Mouse (Mus musculus) layer of hippocampus, adult 11-12 months (tissue): ENCODE data around the gene Nfkbiz.
A peak's percentile ranks its signal among the peaks of the same experiment; 100 is the strongest.

Source experiments
- DNase-seq: peaks from one replicate; pipeline ENCODE4 v3.0.0; 2022; ENCODE audit warnings: low spot score

Nfkbiz gene

DNA sequence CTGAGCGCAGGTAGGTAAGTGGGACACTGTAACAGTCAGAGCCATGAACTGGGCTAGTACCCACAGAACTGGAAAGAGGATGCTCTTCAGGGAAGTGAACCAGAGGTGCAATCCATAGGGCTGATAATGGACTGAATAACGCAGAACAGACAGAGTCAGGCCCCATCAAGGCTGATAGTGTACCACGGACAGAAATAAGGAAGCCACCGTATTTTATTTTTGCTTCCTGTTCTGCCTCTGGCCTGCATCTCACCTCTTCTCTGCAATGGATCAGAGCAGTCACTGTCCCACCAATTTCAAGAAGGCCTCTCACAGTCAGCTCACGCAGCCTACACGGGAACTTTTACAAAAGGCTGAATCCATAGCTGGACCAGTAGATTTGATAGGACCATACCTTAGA lies 6.7 kb downstream of the Nfkbiz start:
- DNase-seq: no peak

DNA sequence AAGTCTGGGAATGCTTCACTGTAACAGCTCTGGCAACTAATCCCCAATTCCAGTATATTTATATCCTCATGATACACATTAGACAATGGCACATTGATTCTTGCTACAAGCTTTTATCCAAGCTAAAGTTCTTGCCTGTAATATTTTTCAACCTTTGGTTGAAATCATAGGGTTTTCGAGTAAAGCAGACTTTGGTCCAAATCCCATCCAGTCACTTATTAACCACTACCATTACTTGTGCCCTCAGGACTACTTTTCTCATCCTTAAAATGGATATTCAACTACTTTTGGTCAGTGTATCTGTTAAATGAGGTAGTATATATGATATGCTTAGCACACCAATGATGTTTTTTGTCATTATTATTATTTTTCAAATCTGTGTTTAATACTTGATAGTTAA lies 7.2 kb downstream of the Nfkbiz start:
- no peak for DNase-seq

DNA sequence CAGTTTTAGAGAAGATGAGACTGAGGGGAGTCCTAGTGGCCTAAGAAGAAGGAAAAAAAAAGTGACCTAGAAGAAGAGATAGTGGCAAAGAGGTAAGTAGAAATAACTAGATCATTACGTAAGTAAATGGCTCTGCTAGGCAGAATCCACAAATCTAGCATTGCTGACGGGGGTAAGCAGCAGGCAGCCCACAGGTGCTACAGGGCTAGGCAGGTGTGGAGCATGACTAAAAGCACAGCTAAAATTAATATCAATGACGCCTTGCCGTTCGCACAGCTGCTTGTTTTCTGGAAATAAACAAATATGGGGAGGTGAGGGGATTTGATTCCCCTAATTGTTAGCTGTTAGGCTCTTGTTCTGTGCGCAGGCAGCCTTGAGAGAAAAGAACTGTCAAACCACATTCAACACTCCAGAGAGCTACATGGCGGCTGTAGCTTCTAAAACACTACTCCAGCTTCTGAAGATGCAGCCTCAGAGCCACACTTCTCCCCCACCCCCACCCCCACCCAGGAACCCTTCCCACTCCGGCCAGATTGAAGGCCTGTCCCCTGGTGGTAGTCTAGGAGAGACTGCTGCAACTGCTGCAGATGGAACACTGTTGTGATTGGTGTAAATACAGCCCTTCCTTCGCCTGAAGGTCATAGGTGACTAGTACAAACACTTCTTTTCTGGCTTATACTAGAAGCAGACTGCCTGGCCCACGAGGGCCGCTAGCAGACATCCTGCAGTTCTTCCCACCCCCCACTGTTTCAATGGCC lies 15.1 kb downstream of the Nfkbiz start:
- DNase-seq: no peak

DNA sequence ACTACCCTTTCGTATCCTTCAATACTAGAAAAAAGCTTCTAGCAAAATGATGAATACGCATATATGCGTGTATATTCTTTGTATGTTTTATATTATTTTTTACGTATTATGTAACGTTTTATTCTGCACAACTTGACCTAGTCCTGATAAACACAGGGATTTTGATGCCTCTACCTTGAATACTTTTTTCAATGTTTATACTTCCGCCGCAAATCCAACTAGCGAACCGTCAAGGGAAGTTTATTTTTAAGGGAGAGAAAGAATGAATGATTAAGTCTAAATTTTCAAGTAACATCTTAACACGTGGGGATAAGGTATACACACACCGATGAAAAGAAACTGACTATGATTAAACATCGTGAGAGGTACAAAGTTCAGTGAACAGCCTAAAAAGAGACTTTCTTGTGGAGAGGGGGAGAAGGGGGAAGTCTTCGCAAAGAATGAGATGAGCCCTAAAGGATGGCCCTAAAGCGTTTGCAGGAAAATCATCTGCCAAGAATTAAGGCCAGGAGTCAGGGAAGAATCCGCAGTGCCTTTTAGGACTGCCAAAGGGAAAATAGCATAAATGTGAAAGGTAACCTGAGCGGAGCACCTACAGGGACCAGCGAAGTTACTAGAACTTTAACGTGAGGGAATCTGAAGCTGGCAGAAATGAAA lies 15.8 kb downstream of the Nfkbiz start:
- no peak for DNase-seq

DNA sequence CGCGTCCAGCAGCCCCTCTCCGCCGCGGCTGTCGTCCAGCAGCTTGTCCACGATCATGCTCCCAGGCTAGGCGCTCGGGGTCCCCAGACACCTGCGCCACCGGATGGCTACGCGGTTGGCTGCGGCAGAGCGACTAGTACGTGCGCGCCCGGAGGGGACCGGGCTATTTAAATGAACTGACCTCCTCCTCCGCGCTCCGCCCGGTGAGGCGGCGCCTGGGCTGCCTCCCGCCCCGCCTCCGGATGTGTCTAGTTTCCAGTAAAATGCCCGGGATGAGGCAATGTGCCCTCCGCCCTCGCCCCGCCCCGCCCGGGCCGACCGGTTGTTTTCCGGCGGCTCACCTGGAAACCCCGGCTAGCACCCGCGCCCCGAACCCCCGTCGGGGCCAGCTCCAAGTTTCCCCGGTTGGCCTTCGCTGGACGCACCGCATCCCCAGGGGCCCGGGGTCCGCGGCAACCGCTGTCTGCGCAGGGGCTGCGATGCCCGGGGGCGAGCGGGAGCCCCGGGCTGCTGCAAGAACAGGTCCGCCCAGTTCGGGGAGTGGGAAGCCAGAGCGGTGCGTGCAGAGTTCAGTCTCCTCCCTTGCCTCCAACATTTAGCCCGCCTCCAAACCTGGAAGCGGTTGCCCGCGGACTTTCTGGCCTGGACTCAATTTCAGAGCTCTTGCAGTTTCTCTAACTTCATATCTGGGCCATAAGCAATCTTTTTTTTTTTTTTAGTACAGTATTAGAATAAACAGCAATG lies 16.5 kb downstream of the Nfkbiz start:
- peak; percentile 89 for DNase-seq

DNA sequence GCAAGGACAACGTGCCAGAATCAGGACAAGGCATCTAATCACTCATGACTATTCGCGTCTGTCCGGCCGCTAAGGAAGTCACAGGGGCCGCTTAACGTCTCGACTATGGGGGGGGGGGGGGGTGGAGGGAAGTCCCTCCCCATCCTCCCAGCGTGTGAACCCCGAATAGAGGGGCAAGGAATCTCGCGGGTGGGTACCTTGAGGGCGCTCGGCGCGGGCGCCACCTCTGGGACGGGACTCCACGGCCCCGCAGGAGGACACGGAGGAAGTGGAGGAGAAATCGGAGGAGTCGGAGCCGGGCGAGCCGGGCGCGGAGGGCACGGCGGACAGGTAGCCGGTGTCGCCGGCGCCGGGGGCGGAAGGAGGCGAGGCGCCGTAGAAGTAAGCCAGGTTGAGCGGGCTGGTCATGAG lies 17.1 kb downstream of the Nfkbiz start:
- no peak for DNase-seq

DNA sequence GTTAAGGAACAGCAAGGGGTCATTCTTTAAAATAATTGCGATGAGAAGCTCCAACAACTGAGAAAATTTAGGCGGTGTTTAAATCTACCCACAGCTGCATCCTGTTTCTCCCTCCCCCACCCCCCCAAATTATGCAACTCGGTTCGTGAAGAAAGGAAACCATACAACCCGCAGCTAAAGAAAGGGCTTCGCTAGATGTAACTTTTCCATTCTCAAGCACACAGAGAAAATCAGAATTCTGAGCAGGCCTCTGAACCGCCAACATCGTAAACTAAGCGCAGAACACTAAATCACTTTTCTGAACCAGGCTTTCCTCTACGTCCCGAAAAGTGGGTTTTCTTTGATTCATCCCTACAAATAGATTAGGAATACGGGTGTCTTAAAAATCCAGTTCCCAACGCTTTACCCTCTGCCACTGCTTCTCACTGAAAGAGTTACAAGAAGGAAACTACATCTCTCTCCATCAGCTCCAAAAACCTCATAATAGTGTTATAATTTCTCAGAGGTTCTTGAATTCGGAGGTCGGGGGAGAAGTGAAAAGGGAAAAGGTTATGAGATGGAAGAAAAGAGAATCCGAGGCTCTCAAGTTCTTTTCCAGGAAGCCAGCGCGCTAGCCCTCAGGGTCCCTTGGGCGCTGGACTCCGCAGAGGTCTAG lies 17.7 kb downstream of the Nfkbiz start:
- DNase-seq: no peak

DNA sequence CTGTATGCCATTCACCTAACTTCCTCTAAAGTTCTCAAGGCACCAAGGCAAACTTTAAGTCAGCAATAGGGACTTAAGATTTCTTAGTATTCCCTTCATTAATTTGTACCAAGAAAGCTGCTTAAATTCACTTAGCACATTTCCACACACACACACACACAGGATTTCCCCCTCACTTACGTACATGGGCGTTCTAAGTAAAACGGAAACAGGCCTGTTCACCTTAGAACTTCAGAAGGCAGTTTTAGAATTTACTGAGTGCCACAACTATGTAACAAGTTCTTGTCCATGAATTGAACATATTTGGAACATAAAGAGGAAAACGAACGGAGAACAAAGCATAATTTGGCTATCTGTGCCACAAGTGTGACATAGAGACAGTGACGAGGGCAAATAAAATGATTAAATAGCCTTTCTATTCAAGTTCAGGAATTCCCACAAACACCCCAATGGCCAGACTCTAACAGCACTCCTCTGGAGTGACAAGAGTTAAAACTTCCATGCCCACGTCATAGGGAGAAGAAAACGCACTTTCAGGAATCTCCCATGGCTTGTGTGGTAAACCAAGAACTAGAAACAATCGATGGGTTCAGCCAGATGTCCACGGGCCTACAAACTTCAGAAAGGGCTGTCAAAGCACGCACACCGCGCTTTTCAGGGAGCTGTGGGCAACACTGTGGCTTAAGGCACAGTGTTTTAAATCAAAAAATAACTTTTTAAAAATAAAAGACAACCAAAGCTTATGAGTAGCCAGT lies 18.4 kb downstream of the Nfkbiz start:
- DNase-seq: no peak

DNA sequence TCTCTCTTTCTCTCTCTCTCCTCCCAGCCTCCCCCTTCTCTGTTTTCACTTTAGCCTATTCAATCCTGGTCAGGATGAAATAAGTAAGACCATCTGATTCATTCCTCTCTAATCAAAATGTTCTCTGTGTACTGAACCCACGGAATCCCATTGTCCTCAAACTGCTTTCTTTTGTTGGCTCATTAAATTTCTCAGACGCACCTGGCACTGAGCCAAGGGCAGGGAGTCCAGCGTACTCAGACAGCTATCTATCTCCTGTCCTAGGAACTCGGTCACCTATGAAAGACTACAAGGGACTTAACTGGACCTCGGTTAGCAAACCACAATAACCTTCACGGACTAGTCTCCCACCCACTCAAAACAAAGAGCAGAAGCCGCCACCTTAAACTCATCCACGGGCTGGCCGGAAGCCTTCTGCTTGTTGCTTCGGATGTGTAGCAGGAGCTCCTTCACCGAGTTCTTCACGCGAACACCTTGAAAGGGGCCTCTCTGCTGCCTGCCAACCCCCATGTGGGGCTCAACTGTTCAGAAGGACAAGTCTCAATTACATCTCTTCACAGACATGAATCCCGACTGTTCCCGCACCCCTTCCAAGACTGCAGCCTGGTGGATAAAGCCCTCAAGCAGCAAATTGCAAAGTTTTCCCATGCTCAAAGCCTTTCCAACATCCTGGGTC lies 19.4 kb downstream of the Nfkbiz start:
- DNase-seq: no peak

DNA sequence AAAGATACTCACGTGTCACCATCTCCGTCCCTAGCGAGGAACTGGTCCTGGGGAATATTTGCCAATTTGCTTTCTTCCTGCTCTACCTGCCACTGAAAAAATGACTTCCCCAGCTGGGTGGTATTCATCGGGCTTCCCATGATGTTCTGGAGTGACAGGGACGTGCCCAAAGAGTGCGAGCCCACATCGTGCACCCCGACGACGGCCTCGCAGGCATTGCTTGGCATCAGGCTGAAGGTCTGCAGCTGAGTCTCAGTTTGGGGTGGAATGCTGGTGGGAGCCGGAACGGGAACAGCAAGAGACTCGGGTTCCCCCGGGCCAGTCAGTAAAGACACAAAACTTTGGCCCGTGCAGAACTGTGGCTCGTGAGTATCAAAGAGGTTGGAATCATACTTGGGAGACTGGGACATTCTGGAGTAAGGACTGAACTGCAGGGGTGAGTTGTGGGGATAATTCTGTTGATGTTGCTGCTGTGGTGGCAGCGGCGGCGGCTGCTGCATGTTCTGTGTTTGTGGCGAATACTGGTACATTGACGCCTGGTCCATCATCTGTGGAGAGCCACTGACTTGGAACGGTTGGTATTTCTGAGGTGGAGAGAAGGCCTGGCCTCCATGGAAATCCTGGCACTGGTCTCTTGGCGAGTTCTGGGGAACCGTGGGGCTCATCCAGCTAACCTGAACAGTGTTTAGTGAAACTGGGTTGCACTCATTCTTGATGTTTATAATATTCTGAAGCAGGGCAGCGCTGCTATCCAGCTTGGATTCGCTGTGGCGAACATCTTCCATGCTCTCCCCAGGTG lies 20.8 kb downstream of the Nfkbiz start:
- no peak for DNase-seq

DNA sequence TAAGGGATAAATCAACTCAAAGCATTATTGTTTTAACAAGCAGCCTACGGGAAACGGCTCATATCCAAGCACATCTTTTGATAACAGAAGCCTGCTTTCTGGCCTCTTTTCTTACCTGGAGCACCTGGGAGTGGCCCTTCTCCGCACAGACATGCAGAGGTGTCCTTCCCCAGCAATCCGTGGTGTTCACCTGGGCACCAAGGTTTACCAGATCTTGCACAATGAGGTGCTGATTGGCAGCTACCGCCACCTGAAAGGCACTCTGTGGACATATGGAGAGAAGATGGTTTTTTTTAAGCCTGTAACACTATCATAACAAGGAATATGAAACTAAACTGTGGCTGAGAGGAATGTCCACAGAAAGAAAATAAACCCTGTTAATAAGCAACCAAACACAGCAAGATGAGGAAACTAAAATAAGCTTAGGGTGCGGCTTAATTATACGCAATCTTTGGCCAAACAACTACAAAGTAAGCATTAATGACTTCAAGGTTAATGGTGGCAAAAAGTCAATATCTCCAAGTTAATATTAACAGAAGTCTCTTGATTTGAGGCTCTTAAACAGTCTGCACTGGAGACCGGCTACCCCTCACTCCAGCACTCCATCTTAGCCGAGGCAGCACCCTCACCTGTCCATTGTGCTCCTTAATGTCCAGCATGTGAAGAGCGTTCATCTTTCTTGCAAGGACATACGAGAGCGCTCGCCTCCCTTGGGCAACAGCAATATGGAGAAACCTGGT lies 22.3 kb downstream of the Nfkbiz start:
- no peak for DNase-seq

DNA sequence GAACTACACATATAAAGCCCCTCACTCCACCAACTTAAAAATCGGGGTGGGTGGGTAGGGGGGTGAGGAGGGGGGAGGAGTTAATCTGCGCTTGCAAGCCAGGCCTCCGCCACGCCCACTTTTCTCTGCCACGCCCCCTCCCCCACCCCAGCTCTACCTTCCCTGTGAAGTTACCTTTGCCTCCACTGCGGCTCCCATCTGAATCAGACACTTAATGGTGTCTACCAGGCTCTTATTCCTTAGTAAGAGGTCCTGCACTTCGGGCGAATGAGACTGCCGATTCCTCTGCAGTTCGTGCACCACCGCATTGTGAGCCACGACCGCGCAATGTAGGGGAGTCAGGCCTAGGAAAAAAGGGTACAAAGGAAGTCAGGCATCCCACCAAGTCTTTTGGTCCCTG lies 23.2 kb downstream of the Nfkbiz start:
- DNase-seq: no peak

DNA sequence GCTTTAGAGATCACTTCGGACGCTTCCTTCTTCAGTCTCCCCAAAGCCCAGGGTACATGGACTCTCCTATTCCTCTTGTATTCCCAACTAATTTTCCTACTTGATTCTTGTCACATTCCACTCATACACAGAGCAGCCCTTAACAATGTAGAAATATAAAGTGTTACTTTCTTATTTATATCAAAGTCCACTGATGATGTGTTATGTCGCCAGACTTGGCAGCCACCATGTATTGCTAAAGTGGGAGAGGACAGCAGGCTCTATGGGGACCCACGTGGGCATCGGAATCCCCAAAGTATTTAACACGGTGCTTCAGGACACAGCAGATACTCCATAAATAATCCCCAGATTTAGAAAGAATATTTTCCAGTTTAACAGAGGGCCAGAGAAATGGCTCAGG lies 24.0 kb downstream of the Nfkbiz start:
- DNase-seq: no peak

DNA sequence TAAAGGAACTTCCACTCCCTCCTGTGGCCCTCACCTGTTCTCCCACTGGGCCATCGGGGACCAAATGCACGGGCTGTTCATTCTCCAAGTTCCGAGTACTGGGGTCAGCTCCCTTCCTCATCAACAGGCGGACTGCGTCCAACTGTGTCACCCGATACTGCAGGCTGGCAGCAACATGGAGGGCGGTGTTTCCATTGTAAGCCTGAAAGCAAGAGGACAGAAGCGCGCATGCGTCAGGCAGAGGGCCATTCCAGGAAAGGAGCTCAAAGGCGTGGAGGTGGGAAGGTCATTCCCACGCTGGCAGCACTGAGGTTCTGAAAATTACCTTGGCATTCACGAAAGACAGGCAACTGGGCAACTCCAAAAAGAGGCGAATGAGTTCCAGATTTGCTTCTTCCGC lies 24.8 kb downstream of the Nfkbiz start:
- no peak for DNase-seq

DNA sequence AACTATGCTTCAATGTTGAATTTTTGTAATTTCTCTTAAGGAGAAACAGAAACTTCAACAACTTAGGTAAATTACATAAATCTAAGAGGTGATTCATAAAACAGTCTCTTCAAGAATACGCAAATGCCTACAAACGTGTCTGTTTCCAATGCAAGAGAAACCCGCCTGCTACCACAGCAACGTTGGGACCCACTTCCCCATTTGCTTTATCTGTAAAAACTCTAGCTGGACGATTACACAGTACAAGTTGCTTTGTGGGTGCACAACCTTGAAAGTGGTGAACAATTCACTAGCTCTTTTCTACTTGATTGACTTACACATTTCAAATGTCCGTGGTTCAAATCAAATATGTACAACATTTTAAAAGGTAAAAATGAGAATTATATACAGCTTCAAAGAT lies 26.9 kb downstream of the Nfkbiz start:
- DNase-seq: no peak

DNA sequence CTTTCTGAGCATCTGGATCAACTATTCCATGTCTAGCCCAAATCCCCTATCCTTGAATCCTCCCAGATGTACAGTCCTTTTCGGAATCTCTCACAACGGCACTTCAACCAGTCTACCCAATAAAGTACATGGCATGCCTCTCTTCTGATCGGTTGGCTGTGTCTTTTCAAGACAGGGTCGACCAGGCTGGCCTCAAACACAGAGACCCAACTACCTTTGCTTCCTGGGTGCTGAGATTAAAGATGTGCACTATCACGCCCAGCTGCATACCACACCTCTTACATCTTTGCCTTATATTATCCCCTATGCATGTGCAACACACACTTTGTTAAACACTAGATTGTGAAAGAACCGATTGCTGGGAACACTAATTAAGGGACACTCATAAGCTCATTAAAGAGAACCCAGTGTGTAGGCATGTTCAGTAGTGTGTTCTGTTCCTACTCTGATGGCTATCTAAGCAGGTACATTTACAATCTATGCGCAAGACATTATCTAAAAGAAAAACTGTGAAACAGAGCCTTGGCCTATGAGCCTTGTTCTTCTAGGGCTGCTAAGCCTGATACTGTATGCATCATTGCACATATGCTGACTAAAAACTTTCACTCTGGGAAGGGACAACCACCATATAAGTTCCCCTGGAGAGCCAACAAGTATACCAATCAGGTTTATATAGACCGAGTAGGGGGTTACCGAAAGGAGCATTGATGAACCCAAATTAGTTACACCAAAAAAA lies 28.8 kb downstream of the Nfkbiz start:
- no peak for DNase-seq

DNA sequence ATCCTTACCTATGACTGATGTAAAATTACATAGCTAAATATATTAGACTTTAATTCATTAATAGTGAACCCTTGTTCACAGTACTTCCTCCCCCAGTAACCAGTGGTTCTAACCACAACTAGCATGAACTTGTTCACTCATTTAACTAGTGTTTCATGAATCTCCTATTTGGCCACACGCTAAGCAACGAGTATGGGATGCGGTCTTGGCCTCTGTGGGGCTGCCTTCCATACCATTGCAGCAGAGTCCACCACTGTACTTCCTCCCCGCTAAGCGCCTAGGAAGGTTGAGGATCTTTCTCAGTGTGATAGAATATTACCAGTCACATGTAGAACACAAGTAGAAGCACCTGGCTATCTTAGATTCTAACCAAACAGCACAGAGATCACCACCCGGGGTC lies 29.4 kb downstream of the Nfkbiz start:
- no peak for DNase-seq

DNA sequence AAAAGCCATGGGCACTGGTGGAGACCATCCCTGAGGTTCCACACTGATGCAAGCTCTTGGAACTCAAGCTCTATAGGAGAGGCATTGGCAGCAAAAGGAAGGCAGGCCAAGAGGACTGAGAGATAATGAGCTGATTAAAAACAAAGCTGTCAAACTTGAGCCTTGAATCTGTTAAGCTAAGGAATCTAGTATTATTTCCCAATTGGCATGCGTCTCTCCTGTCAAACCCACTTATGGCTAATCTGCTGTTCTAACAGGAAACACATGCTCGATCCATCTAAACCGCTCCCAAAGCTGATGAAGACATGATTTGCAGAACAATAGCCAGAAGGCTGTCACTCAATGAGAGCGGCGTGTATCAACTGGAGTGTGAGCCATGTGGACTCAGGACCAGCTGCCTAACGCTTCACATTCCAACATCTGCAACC lies 31.2 kb downstream of the Nfkbiz start:
- DNase-seq: no peak

DNA sequence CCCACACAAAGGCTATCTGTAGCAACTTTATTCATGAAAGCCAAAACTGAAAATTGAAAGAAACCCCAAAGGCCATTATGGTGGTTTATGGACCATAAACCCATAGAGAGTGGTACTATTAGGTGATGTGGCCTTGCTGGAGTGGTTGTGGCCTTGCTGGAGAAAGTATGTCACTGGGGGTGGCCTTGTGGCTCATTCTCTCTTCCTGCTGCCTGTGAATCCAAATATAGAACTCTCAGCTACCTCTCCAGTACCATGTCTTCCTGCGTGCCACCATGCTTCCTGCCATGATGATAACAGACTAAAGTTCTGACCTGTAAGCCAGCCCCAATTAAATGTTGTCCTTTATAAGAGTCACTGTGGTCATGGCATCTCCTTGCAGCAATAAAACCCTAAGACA lies 33.9 kb downstream of the Nfkbiz start:
- no peak for DNase-seq
